In the genomic region with DNA sequence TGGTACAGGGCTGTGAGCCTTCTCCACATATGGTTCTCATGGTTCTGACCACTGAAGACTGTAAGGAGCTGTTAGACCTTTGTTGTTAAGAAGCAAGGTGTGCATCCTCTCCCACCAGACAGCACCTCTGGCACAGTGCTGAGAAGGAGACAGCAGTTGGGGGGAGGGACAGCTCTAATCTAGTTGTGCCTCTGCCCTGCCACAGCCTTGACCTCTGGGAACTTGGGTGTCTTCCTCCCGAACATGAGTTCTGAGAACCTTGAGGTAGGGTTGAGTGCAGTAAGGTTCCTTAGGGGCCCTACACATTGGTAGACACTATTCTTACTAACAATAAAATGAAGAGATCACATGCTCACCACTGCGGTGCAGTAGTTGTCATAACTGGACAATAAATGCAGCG, we compare ENCODE assay signal across 20 mouse cellular contexts. TPM values are rescaled to one million over a fixed set of nuclear protein-coding genes. Genes with fewer than 3 reads are reported as not detected.
DNase-seq lines count a peak whose midpoint lies in the region; ATAC-seq and TF ChIP-seq lines count a peak whose summit lies in the region.
"Had no signal": no experiment of that assay in that cellular context is flagged by ENCODE, and none has a peak within 500 bp of the region (broad histone marks: within the 10 kb centered on the region; RNA-seq: fewer than 3 reads in every experiment).

No protein-coding gene starts in this region.

- no peak overlapping the region for H3K4me2 ChIP-seq in heart, postnatal 0 days (ENCODE audit: low read depth, low read length)
- peak overlapping the region; percentile 74 for H3K4me2 ChIP-seq in myocyte (ENCODE audit: low read depth)
- H3K4me2 ChIP-seq: embryonic facial prominence, embryonic 15.5 days; forebrain, embryonic 15.5 days; heart, embryonic 12.5 days; hindbrain, embryonic 12.5 days had no signal

- no peak for TF ChIP-seq POLR2A in myocyte (IDR thresholded peaks at IDR 0.05; ENCODE audit: insufficient read length, low read depth)

- H3K27ac ChIP-seq in heart, postnatal 0 days (ENCODE audit: low read depth) = 0 out of 2 replicates have a peak overlapping the region, but pooled peaks have one; percentile 35
- H3K27ac ChIP-seq in brown adipose tissue, adult 24 weeks (replicated peaks; ENCODE audit: low read depth, low read length) = peak overlapping the region; percentile 6
- H3K27ac ChIP-seq: embryonic facial prominence, embryonic 15.5 days; forebrain, embryonic 15.5 days; hindbrain, embryonic 12.5 days had no signal

- no peak for TF ChIP-seq EP300 in heart, postnatal 0 days (IDR thresholded peaks at IDR 0.05; ENCODE audit: low read depth)

- 76% methylated on average over 3 of the region's 3 CpGs for WGBS in heart, postnatal 0 days

- peaks cover 64% of the 10 kb centered on the region for H3K4me1 ChIP-seq in heart, postnatal 0 days (ENCODE audit: control insufficient read depth, insufficient read depth)
- peaks cover 54% of the 10 kb centered on the region for H3K4me1 ChIP-seq in brown adipose tissue, adult 24 weeks (ENCODE audit: control insufficient read depth, insufficient read depth, insufficient read length, low read length)

- no peak for TF ChIP-seq CTCF in heart, postnatal 0 days (IDR thresholded peaks at IDR 0.05; ENCODE audit: low read depth)

- H3K9me3 ChIP-seq in heart, postnatal 0 days (replicated peaks; ENCODE audit: control insufficient read depth, low read length) = no peaks in the 10 kb centered on the region
- H3K9me3 ChIP-seq: embryonic facial prominence, embryonic 15.5 days; forebrain, embryonic 15.5 days; heart, embryonic 12.5 days; hindbrain, embryonic 12.5 days had no signal

- DNase-seq in heart, postnatal 0 days (ENCODE audit: low spot score) = no peak
- no peak for DNase-seq in heart, adult 18-20 months
- peak; percentile 50 for DNase-seq in c-Kit-positive CD71-positive TER-119-negative erythroid progenitor cells, embryonic 14.5 days (ENCODE audit: low read depth)
- no peak for DNase-seq in layer of hippocampus, adult 9-11 months
- DNase-seq: adrenal gland, adult 2 months; adrenal gland, postnatal 25 days; cerebellum, adult 11 months; cerebellum, adult 8-10 months; cerebellum, postnatal 14 days; embryo, embryonic 11 days; gastrocnemius, postnatal 25 days; heart, postnatal 4 days had no signal

- H3K79me2 ChIP-seq in myocyte (ENCODE audit: control insufficient read depth, insufficient read depth) = peaks cover 87% of the 10 kb centered on the region

- no peak overlapping the region for H3K9ac ChIP-seq in heart, postnatal 0 days (replicated peaks; ENCODE audit: low read depth, low read length)
- H3K9ac ChIP-seq: embryonic facial prominence, embryonic 15.5 days; forebrain, embryonic 15.5 days; heart, embryonic 12.5 days; hindbrain, embryonic 12.5 days had no signal

- H3K4me3 ChIP-seq in heart, postnatal 0 days (ENCODE audit: low read depth, low read length) = no peak overlapping the region
- no peak overlapping the region for H3K4me3 ChIP-seq in brown adipose tissue, adult 24 weeks (ENCODE audit: insufficient read depth, low read depth, low read length)
- no peak overlapping the region for H3K4me3 ChIP-seq in myocyte
- H3K4me3 ChIP-seq: embryonic facial prominence, embryonic 15.5 days; forebrain, embryonic 15.5 days; heart, embryonic 12.5 days; hindbrain, embryonic 12.5 days had no signal

- H3K27me3 ChIP-seq in heart, postnatal 0 days (ENCODE audit: control insufficient read depth, insufficient read depth, low read length) = no peaks in the 10 kb centered on the region
- no peaks in the 10 kb centered on the region for H3K27me3 ChIP-seq in myocyte (ENCODE audit: control insufficient read depth, insufficient read depth, insufficient read length)
- H3K27me3 ChIP-seq: embryonic facial prominence, embryonic 15.5 days; forebrain, embryonic 15.5 days; heart, embryonic 12.5 days; hindbrain, embryonic 12.5 days had no signal

- H3ac ChIP-seq in myocyte (ENCODE audit: control insufficient read depth, insufficient read length) = no peak overlapping the region

- H3K36me3 ChIP-seq in heart, postnatal 0 days (replicated peaks; ENCODE audit: control insufficient read depth, insufficient read depth, low read length) = no peaks in the 10 kb centered on the region
- no peaks in the 10 kb centered on the region for H3K36me3 ChIP-seq in myocyte (ENCODE audit: control insufficient read depth, insufficient read depth)
- H3K36me3 ChIP-seq: forebrain, embryonic 15.5 days; hindbrain, embryonic 12.5 days had no signal

- no peak for ATAC-seq in heart, postnatal 0 days (ENCODE audit: insufficient read depth, low read depth)
- ATAC-seq: forebrain, embryonic 15.5 days; hindbrain, embryonic 16.5 days; inflammation-experienced regulatory T-cells, adult 6 months had no signal

TF ChIP-seq in myocyte, 11 proteins besides CTCF, POLR2A, EP300 and RAD21:
- TF ChIP-seq TCF3 (IDR thresholded peaks at IDR 0.05; ENCODE audit: insufficient read length, low read depth) (no peak), E2F4 (IDR thresholded peaks at IDR 0.05; ENCODE audit: insufficient read depth) (no peak), MAX (IDR thresholded peaks at IDR 0.05; ENCODE audit: low read depth) (no peak), USF1 (IDR thresholded peaks at IDR 0.05; ENCODE audit: low read depth) (no peak), MYOD1 (IDR thresholded peaks at IDR 0.05; ENCODE audit: control insufficient read depth in 1 of 3, insufficient read length in 2 of 3, low read depth in 2 of 3) (no peak), POLR2AphosphoS2 (IDR thresholded peaks at IDR 0.05; ENCODE audit: insufficient read length, low read depth) (no peak), TCF12 (IDR thresholded peaks at IDR 0.05; ENCODE audit: insufficient read depth, poor library complexity, severe bottlenecking) (no peak), CEBPB (IDR thresholded peaks at IDR 0.05; ENCODE audit: insufficient read depth, poor library complexity, severe bottlenecking) (no peak), SRF (IDR thresholded peaks at IDR 0.05; ENCODE audit: control insufficient read depth, insufficient read length, low read depth) (no peak), MYOG (IDR thresholded peaks at IDR 0.05; ENCODE audit: control insufficient read depth in 1 of 3, insufficient read depth in 1 of 3, insufficient read length in 2 of 3, low read depth in 2 of 3) (no peak), REST (IDR thresholded peaks at IDR 0.05; ENCODE audit: insufficient read depth, insufficient read length) (no peak)

RNA-seq across cellular contexts. Expression of a gene that starts 16.8 kb away (rescaled TPM):
- 54.2 and 62.6 TPM in 2 replicates for total RNA-seq in heart, postnatal 0 days (2014; rRNA removed; ENCODE audit: low replicate concordance)
- polyA plus RNA-seq in heart, postnatal 0 days (2015; fragmentation: Nextera tagmentation; extraction: Ambion mirVana) = 43.5 and 45.4 TPM in 2 replicates
- 10 to 100 TPM; 67.3 to 73.9 TPM for total RNA-seq in heart, adult 18-20 months (2021)
- polyA plus RNA-seq in brown adipose tissue, adult 24 weeks (2012; ENCODE audit: insufficient read depth, insufficient read length, missing spikeins) = 34.0 and 37.1 TPM in 2 replicates
- 94.9 TPM for polyA plus RNA-seq in myocyte (2012; fragmentation: generic; extraction: Trizol)

RNA-seq across cellular contexts. Expression of a gene that starts 38.1 kb away (rescaled TPM):
- 0.93 and 1.6 TPM in 2 replicates for total RNA-seq in heart, postnatal 0 days (2014; rRNA removed; ENCODE audit: low replicate concordance)
- polyA plus RNA-seq in heart, postnatal 0 days (2015; fragmentation: Nextera tagmentation; extraction: Ambion mirVana) = 0.04 and 0.05 TPM in 2 replicates
- total RNA-seq in heart, adult 18-20 months (2021) = 1 to 10 TPM; 1.2 to 2.4 TPM
- 0.59 and 1.1 TPM in 2 replicates for polyA plus RNA-seq in brown adipose tissue, adult 24 weeks (2012; ENCODE audit: insufficient read depth, insufficient read length, missing spikeins)
- polyA plus RNA-seq in myocyte (2012; fragmentation: generic; extraction: Trizol) = 15.5 TPM
